Mouse (Mus musculus) hindbrain, embryonic 11.5 days (tissue): ENCODE data around the gene Slc13a4. TPM values are rescaled to one million over a fixed set of nuclear protein-coding genes. Genes with fewer than 3 reads are reported as not detected.

ENCODE experiments used
- ATAC-seq: fragments of 200-750 bp; cut with Nextera tagmentation; 2 replicates; pipeline ENCODE4 v1.8.0; 2017; ENCODE audit warnings: mild to moderate bottlenecking, moderate TSS enrichment, moderate library complexity; ENCODE audit not compliant: low FRiP score
- DNase-seq: peaks from one replicate; pipeline ENCODE4 v3.0.0-alpha.2; 2015; ENCODE audit warnings: low spot score
- H3K27ac ChIP-seq: fragments of 300-500 bp; sonication (generic); 2 replicates; pipeline ENCODE4 v1.5.1; 2014; ENCODE audit warnings: mild to moderate bottlenecking, low read depth, low read length
- H3K27me3 ChIP-seq: fragments of 300-500 bp; sonication (generic); 2 replicates; pipeline ENCODE4 v1.6.1; 2014; ENCODE audit warnings: mild to moderate bottlenecking, low read length, moderate library complexity, mixed read lengths; ENCODE audit not compliant: control insufficient read depth, insufficient read depth
- H3K36me3 ChIP-seq: fragments of 300-500 bp; sonication (generic); 2 replicates; pipeline ENCODE4 v1.6.1; 2014; ENCODE audit warnings: mild to moderate bottlenecking, low read length, moderate library complexity, mixed read lengths; ENCODE audit not compliant: control insufficient read depth, insufficient read depth
- H3K4me1 ChIP-seq: fragments of 300-500 bp; sonication (generic); replicated peaks from 2 replicates; pipeline ENCODE4 v1.6.1; 2014; ENCODE audit warnings: low read length, mixed read lengths; ENCODE audit not compliant: control insufficient read depth, insufficient read depth
- H3K4me2 ChIP-seq: fragments of 300-500 bp; sonication (generic); replicated peaks from 2 replicates; pipeline ENCODE4 v1.6.1; 2014; ENCODE audit warnings: mild to moderate bottlenecking, low read depth, low read length
- H3K4me3 ChIP-seq: fragments of 300-500 bp; sonication (generic); 2 replicates; pipeline ENCODE4 v1.5.1; 2014; ENCODE audit warnings: low read depth, low read length
- H3K9ac ChIP-seq: fragments of 300-500 bp; sonication (generic); 2 replicates; pipeline ENCODE4 v1.6.1; 2014; ENCODE audit warnings: low read depth, low read length
- H3K9me3 ChIP-seq: fragments of 300-500 bp; sonication (generic); 2 replicates; pipeline ENCODE4 v1.6.1; 2016; ENCODE audit warnings: low read length; ENCODE audit not compliant: control insufficient read depth
- WGBS: fragments of 180-500 bp; shearing (Covaris S2); extraction: QIAGEN DNeasy Blood & Tissue Kit; methylation state at CpG from one replicate; pipeline ENCODE4 v1.1.7; 2014; 5-methylcytosine and 5-hydroxymethylcytosine counted together
- polyA plus RNA-seq: library from polyadenylated mRNA; unstranded; fragments of >200 nt; fragmentation: Nextera tagmentation; extraction: Ambion mirVana; gene quantifications from 2 replicates; pipeline ENCODE4 v1.2.1, GENCODE M21; 2014

The Slc13a4 gene
- 0.40 and 0.59 TPM in 2 replicates for polyA plus RNA-seq

DNA sequence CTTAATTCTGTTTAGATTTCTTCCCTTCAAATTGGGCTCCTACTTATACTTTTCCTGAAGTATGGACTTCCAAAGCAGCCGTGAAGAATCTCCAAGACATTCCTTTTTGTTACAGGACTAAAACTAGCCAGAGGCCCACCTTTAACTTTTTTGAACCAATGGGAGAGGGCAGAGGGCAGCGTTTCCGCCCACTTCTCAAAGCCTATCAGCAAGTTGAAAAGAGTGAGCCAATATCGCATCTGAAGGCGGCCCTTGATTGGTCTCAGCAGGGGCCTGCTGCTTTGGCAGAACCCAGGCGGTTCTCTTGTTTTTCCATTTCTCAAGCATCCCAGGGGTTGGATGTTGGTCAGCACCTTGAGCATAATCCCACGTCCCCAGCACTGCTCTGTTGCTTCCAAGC, at the start of gene Slc13a4:
TSS of gene Slc13a4 (minus strand) at position 95 of the 400 bp plus-strand sequence.
- Histone ChIP-seq H3K4me3 (no peak within 1 kb of the TSS), H3K27ac (no peak within 1 kb of the TSS), H3K4me1 (no peaks in the 10 kb centered on the region), H3K9ac (no peak within 1 kb of the TSS), H3K27me3 (no peaks in the 10 kb centered on the region), H3K36me3 (no peaks in the 10 kb centered on the region), H3K4me2 (no peak within 1 kb of the TSS), H3K9me3 (no peaks in the 10 kb centered on the region)
- DNase-seq (no peak), ATAC-seq (no peak)
- WGBS: 19% methylated on average over 7 of the region's 7 CpGs

DNA sequence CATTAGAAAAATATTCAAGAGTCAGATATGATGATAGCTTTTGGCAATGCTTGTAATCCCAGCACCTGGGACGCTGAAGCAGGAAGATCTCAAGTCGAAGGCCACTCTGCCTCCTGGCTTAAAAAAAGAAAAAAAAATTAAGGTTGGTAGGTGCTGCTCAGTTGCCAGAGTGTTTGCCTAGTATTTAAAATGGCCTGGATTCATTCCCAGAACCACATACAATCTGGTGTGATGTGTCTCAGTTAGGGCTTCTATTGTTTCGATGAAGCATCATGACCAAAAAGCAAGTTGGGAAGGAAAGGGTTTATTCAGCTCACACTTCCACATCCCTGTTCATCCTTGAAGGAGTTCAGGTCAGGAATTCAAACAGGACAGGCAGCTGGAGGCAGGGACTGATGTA, 47.4 kb upstream of the Slc13a4 start:
- 90% methylated on average over 3 of the region's 3 CpGs for WGBS
- no peak for ATAC-seq

GRCm38 (mm10) chr6:35354622-35354998, 46.7 kb upstream of the Slc13a4 start:
- H3K9me3 ChIP-seq: no peaks in the 10 kb centered on the region
- no peak overlapping the region for H3K4me3 ChIP-seq
- H3K4me1 ChIP-seq: peaks cover 6% of the 10 kb centered on the region; the same call in 1 of the 2 replicates
- H3K27me3 ChIP-seq: no peaks in the 10 kb centered on the region
- H3K27ac ChIP-seq: no peak overlapping the region
- 14% methylated on average over 6 of the region's 6 CpGs for WGBS
- peak; percentile 59; the same call in 1 of the 2 replicates for ATAC-seq
- no peaks in the 10 kb centered on the region for H3K36me3 ChIP-seq
- H3K4me2 ChIP-seq: no peak overlapping the region; the same call in 1 of the 2 replicates
- no peak overlapping the region for H3K9ac ChIP-seq
- peak; percentile 49 for DNase-seq

More for the DNA sequence above, 47.4 kb upstream of the Slc13a4 start:
- peaks cover 6% of the 10 kb centered on the region; the same call in 1 of the 2 replicates for H3K4me1 ChIP-seq
- H3K27ac ChIP-seq: no peak overlapping the region
- DNase-seq: no peak
- no peak overlapping the region for H3K9ac ChIP-seq
- H3K36me3 ChIP-seq: no peaks in the 10 kb centered on the region
- H3K9me3 ChIP-seq: no peaks in the 10 kb centered on the region
- H3K4me3 ChIP-seq: no peak overlapping the region
- H3K27me3 ChIP-seq: no peaks in the 10 kb centered on the region
- H3K4me2 ChIP-seq: no peak overlapping the region

- peak; percentile 47; the same call in 1 of the 2 replicates for ATAC-seq
- Histone ChIP-seq H3K27ac (no peak overlapping the region), H3K4me3 (no peak overlapping the region)
These were observed 46.1 kb upstream of the Slc13a4 start for GRCm38 (mm10) chr6:35353846-35354621.

GRCm38 (mm10) chr6:35353416-35353815, 45.5 kb upstream of the Slc13a4 start:
- ATAC-seq (0 out of 2 replicates have a peak, but pooled peaks have one; percentile 7), DNase-seq (no peak)
- Histone ChIP-seq H3K9ac (no peak overlapping the region), H3K4me1 (peaks cover 6% of the 10 kb centered on the region; the same call in 1 of the 2 replicates), H3K27me3 (no peaks in the 10 kb centered on the region), H3K27ac (no peak overlapping the region), H3K4me2 (no peak overlapping the region), H3K4me3 (no peak overlapping the region), H3K9me3 (no peaks in the 10 kb centered on the region), H3K36me3 (no peaks in the 10 kb centered on the region)
- 53% methylated on average over 5 of the region's 5 CpGs for WGBS

More at GRCm38 (mm10) chr6:35353846-35354621, 46.1 kb upstream of the Slc13a4 start:
- Histone ChIP-seq H3K9me3 (no peaks in the 10 kb centered on the region), H3K4me1 (peaks cover 6% of the 10 kb centered on the region; the same call in 1 of the 2 replicates), H3K9ac (no peak overlapping the region), H3K4me2 (peak overlapping the region; percentile 11; the same call in 1 of the 2 replicates), H3K36me3 (no peaks in the 10 kb centered on the region), H3K27me3 (no peaks in the 10 kb centered on the region)
- 8% methylated on average over 17 of the region's 18 CpGs for WGBS
- peak; percentile 35 for DNase-seq

DNA sequence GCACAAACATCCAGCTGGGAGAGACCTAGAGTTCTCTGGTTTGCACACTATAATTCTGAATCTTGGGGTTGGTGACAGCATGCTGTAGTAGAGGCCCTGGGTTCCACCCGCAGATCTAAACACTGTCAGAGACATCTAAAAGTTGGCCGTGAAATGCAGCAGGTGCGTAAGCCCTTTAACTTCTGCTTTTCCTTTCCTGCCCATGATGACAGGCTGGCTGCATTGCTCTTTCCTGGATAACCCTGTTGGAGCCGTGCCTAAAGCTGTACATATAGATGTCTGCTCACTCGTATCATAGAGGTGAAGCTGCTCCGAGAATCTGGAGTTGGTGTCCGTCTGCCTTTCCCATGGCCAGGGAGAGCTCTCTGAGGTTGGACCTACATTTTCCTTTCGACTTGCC, 44.9 kb upstream of the Slc13a4 start:
- ATAC-seq (no peak), DNase-seq (no peak)
- Histone ChIP-seq H3K9ac (no peak overlapping the region), H3K4me3 (no peak overlapping the region), H3K9me3 (no peaks in the 10 kb centered on the region), H3K4me2 (no peak overlapping the region), H3K36me3 (no peaks in the 10 kb centered on the region), H3K27ac (no peak overlapping the region), H3K27me3 (no peaks in the 10 kb centered on the region), H3K4me1 (peaks cover 6% of the 10 kb centered on the region; the same call in 1 of the 2 replicates)
- 82% methylated on average over 8 of the region's 8 CpGs for WGBS

DNA sequence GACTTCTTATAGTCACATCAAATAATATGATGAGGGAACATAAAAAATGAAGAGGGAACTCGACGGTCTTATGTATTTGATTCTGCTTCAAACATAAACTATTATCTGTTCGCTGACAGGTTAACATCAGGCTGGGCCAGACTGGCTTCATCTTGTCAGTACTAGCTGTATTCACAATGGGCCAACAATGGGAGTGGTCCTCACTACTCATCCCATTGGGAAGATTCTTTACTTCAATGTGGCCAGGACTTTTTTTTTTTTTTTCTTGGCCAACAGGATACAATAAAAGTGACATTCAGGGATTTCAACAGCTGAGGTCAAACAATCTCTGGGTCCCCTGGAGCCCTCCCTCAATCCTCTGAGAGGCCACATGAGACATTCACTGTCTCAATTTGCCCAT, 43.9 kb upstream of the Slc13a4 start:
- 93% methylated on average over 3 of the region's 3 CpGs for WGBS
- H3K9ac ChIP-seq: no peak overlapping the region
- H3K36me3 ChIP-seq: no peaks in the 10 kb centered on the region
- H3K27ac ChIP-seq: no peak overlapping the region
- H3K4me1 ChIP-seq: peaks cover 6% of the 10 kb centered on the region; the same call in 1 of the 2 replicates
- H3K9me3 ChIP-seq: no peaks in the 10 kb centered on the region
- H3K4me3 ChIP-seq: no peak overlapping the region
- DNase-seq (no peak), ATAC-seq (no peak)
- H3K27me3 ChIP-seq: no peaks in the 10 kb centered on the region
- H3K4me2 ChIP-seq: no peak overlapping the region

DNA sequence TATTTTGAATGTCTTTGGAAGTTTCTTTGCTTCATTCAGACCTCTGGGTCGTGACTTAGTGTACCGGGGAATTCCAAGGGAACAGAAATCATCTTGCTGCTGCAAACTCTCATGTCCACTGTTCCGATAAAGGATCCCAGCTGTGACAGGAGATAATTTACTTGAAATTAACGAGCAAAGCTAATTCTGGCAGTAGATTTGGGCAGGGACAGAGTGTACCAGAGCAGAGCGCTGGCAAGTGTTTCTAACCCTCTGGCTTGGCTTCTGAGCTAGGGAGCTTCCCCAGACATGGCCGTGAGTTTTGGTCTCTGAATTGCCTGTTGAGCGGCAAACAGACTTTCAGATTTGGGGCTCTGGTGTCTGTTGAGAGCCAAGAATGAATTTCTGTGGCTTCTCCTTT, 41.9 kb upstream of the Slc13a4 start:
- Histone ChIP-seq H3K9ac (no peak overlapping the region), H3K36me3 (no peaks in the 10 kb centered on the region), H3K4me2 (no peak overlapping the region), H3K9me3 (no peaks in the 10 kb centered on the region), H3K27me3 (no peaks in the 10 kb centered on the region), H3K4me3 (no peak overlapping the region), H3K27ac (no peak overlapping the region), H3K4me1 (peaks cover 5% of the 10 kb centered on the region; the same call in 1 of the 2 replicates)
- ATAC-seq: no peak
- no peak for DNase-seq
- 86% methylated on average over 7 of the region's 7 CpGs for WGBS

GRCm38 (mm10) chr6:35338640-35339039, 30.7 kb upstream of the Slc13a4 start:
- Histone ChIP-seq H3K9me3 (no peaks in the 10 kb centered on the region), H3K9ac (no peak overlapping the region), H3K27me3 (no peaks in the 10 kb centered on the region), H3K27ac (peak overlapping the region; percentile 43; the same call in 1 of the 2 replicates), H3K4me2 (no peak overlapping the region), H3K4me1 (no peaks in the 10 kb centered on the region), H3K36me3 (no peaks in the 10 kb centered on the region), H3K4me3 (no peak overlapping the region)
- DNase-seq (peak; percentile 17), ATAC-seq (peak; percentile 33; the same call in 1 of the 2 replicates)
- 9% methylated on average over 3 of the region's 3 CpGs for WGBS
